Mouse (Mus musculus): ENCODE measurements around the gene Aen.

Aen gene

DNA sequence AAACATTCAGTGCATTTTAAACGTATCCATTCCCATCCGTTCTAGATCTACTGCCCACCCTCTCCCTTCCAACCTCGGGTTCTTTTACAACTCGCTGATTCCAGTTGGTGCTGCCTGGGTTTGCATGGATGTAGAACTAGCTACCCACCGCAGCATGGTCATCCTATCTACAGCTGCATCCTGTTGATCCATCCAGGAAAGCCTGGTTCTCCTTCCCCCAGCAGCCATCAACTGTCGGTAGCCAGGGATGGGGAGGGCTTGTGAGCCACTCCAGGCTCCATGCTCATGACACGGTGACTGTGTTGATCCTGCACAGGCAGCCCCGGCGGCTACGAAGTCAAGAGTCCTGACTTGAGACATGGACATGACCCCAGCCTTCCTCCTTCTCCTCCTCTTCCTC is 1.7 kb upstream of the Aen start:
- DNase-seq (ENCODE audit: low read depth, low spot score): no peak

DNA sequence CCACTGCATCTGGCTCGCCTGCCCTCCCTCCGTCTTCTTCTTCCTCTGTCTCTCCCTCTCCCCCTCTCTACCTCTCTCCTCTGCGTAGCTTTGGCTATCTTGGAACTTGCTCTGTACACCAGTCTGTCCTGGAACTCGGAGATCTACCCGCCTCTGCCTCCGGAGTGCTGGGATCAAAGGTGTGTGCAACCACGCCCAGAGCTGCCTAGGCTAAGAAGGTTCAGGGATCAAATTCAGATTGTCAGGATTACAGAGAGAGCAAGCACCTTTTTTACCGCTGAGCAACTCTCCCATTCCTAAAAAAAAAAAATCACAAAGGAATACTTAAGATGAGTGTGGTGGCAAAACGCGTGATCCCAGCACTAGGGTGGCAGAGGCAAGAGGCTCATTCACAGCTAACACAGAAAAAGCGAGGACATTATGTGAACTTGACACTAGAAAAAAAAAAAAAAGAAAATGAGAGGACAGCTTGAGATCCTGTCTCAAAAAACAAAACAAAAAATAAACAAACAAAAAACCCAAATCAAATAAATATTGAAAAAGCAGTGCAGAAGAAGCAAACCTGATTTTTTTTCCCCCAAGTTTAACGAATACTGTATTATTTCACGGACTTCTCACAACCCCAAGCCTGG is 517 bp upstream of the Aen start:
- no peak for DNase-seq (ENCODE audit: low read depth, low spot score)

DNA sequence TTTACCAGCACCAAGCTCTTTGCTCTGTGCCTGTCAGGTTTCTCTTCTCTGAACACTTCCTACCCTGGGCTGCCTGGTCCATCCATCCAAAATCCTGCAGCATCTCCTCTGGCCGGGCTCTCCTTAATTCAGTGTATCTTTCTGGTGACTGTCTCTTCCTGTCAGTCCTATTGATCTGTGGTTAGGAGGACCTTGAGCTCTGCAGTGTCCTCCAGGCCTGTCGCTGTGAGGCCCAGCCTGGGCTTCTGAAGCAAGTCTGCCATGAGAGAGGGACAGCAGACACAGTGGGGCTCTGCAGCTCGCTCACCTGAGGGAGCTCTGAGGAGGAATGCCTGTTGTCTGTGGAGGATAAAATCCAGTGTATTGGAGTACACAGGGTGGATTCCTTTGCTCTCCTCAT is 1.9 kb downstream of the Aen start:
- DNase-seq (ENCODE audit: low read depth, low spot score): no peak

GRCm38 (mm10) chr7:78903174-78903870 is 7.7 kb downstream of the Aen start:
- DNase-seq (ENCODE audit: low read depth, low spot score): no peak

DNA sequence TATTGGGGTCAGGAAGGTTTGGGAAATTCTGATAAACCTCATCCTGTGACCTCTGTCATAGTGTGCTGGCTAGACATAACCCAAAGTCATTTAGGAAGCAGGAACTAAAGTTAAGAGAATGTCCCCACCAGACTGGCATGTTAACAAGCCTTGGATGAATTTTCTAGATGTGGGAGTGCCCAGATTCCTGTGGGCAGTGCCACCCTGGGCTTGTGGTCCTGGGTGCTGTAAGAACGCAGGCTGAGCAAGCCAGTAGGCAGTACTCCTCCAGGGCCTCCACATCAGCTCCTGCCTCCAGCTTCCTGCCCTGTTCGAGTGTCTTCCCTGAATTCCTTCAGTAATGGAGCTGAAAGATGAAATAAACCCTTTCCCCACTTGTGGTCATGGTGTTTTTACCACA is 8.5 kb downstream of the Aen start:
- DNase-seq (ENCODE audit: low read depth, low spot score): no peak

DNA sequence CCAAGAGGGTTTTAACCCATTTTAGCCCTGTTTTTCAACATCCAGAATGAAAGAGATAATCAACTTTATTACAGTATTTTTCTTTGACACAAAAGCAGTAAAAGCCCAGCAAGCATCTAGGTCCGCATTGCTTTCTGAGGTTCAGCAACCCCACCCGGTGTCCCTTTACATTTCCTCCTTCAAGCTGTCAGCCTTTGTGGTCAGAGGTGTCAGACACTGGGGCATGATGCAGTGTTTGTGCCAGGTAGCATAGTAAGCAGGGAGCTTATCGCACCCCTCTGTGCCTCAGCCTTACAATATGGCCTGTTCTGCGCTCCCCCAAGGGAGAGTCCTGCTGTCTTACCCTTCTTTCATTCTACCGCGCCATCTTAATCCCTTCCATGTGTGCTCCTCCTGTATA is 13.4 kb downstream of the Aen start:
- no peak for DNase-seq (ENCODE audit: low read depth, low spot score)

DNA sequence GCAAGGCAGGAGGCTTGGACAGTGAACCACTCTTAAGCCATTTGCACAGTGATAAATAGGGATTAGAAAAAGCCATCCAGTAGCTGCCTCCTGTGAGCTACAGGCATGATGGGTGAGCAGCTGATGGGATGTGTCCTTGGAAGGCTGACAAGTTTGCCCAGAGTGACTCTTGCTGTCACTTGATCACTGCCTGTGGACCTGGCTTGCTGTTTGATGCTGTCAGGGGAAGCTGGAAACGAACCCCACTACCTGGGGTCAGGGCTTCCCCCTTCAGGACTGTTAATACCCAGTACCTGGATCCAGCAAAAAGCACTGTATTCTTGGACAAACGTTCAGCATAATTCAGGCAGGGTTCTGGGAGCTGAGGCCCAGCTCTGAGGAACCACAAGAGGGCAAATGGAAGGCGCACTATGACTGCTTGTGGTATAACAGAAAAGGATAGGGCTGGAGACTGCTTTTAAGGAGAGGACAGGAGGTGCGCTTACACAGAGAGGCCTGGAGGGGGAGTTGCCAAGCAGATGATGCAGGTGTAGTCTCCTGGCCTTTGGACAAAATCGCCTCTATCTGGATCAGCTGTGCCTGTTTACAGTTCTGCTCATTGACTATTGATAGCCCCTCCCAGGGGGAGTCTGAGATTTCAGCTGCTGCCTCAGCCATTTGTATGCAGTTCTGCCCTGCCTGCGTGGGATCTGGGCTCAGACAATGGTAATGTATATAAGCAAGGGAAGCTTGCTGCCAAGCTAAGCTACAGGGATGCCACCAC is 14.9 kb downstream of the Aen start:
- DNase-seq (ENCODE audit: low read depth, low spot score): peak; percentile 55

DNA sequence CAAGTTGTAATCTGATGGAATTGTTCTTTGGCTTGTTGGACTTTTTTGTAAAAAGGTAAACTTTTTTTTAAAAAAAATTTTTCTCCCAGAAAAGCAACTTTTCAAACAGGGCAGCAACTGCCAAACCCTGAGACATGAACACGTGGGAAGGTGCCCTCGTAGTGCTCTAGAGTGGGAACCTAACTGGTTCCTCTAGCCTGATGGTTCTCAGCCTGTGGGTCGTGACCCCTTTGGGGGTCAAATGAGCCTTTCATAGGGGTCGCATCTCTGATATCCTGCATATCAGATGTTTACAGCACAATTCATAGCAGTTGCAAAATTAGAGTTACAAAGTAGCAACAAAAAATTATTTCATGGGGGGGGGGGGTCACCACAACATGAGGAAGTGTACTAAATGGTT is 15.6 kb downstream of the Aen start:
- no peak for DNase-seq (ENCODE audit: low read depth, low spot score)

- peak; percentile 81 for DNase-seq (ENCODE audit: low read depth, low spot score)
These were observed 16.8 kb downstream of the Aen start for GRCm38 (mm10) chr7:78912253-78912973.

- DNase-seq (ENCODE audit: low read depth, low spot score): peak; percentile 41
These were observed 17.4 kb downstream of the Aen start, which contains the start of gene Isg20 for GRCm38 (mm10) chr7:78912974-78913474. Gene Isg20 (plus strand): TSS chr7:78913424.

DNA sequence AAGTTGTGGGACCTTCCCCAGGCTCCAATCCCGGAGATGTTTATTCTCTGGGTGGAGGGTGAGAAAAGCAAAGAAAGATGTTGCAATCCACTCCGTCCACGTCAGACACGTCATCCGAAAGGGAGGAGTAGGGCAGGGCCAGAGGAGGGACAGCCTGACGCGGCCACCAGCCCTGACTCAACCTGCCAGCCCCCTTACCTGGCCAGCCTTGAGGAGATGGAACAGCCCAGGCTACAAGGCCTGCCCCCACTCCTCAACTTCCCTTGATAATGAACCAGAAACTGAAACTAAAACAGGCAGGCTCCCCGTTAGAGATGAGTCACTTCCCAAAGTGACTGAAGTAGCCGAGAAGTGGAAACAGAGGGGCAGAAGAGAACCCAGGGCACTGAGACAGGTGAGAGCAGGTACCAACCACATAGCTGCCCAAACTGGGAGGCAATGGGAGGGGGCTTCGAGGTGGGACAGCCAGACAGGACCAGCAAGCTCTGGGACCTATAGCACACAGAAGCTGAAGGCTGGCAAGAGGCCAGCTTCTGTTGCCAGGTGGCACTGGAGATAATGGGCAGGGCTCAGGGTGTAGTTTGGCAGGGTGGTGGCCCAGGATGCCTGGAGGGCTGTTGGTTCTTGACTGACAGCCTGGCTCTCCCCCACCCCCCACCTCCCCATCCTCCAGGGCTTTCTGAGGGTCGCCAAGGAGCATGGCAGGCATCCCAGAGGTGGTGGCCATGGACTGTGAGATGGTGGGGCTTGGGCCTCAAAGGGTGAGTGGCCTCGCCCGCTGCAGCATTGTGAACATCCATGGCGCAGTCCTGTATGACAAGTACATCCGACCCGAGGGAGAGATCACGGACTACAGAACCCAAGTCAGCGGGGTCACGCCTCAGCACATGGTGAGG is 18.2 kb downstream of the Aen start:
- peak; percentile 76 for DNase-seq (ENCODE audit: low read depth, low spot score)

DNA sequence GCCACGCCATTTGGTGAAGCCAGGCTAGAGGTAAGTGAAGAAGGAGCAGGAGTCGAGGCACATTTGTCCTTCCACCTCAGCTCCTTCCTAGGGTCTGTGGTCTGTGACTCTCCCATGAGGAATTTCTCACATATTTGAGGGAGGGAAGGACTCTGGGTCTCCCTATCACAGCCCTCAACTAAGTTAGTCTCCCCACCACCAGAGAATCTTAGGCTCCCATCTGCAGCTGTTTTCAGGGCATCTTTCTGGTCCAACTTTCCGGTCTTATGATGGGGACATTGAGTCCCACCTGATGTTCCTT is 18.8 kb downstream of the Aen start:
- DNase-seq (ENCODE audit: low read depth, low spot score): no peak

DNA sequence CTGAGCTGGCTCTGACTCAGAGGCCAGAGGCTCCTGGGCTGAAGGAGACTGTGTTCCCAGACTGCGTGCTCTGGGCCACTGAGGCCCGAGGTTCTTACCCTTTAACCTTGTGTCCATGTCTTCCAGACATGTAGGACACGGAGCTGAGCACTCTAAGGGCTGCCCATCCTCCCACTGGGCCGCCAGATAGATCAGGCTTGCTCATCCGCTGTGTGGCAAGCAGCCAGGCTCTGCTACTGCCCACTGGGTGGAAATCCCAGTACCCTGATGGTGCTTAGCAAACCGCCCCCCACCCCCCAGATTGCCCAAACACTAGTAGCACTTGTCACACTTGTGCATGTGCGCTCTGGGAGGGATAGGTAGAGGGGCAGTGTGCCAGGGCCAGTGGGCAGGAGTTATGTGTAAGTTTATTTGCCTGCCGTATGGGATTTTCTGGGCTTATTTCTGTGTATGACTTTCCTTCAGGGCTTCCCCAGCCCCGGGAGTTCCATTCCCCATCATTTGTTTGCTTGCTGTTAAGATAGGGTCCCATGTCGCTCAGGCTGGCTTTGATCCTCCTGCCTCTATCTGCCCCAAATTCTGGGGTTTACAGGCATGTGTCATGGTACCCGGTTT is 19.3 kb downstream of the Aen start:
- DNase-seq (ENCODE audit: low read depth, low spot score): no peak

GRCm38 (mm10) chr7:78918686-78919085 is 23.0 kb downstream of the Aen start:
- DNase-seq (ENCODE audit: low read depth, low spot score): peak; percentile 71

- DNase-seq (ENCODE audit: low read depth, low spot score): no peak
These were observed 26.9 kb downstream of the Aen start for GRCm38 (mm10) chr7:78922506-78922905.

- peak; percentile 68 for DNase-seq (ENCODE audit: low read depth, low spot score)
These were observed 28.6 kb downstream of the Aen start for GRCm38 (mm10) chr7:78924300-78924699.

- no peak for DNase-seq (ENCODE audit: low read depth, low spot score)
These were observed 29.1 kb downstream of the Aen start for GRCm38 (mm10) chr7:78924796-78925195.

- no peak for DNase-seq (ENCODE audit: low read depth, low spot score)
These were observed 30.0 kb downstream of the Aen start for GRCm38 (mm10) chr7:78925680-78926079.

DNA sequence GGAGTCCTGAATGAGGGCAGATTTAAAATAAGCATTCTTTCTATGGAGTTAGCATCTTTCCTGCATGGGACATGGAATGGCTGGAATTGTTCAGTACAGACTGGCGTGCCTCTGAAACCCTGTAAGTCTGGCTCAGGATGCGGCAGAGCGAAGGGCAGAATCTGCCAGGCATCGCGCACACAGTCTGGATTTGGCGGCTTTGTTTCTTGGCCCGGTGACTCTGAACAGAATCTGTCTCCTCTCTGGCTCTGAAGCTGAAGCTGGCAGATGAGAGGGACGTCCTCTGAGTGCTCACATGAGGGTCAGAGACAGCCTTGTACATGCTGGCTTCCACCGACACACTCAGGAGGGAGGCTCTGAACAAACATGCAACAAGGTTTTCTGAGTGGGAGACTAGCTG is 30.5 kb downstream of the Aen start:
- DNase-seq (ENCODE audit: low read depth, low spot score): no peak

GRCm38 (mm10) chr7:78927266-78927665 is 31.6 kb downstream of the Aen start:
- no peak for DNase-seq (ENCODE audit: low read depth, low spot score)
